Mouse (Mus musculus) intestine, embryonic 15.5 days (tissue): ENCODE data around the gene Rrh. TPM values are rescaled to one million over a fixed set of nuclear protein-coding genes. Genes with fewer than 3 reads are reported as not detected.

Experiments
- ATAC-seq: fragments of 200-750 bp; cut with Nextera tagmentation; 2 replicates; pipeline ENCODE4 v1.8.0; 2017; ENCODE audit warnings: moderate TSS enrichment, moderate library complexity
- H3K27ac ChIP-seq: fragments of 300-500 bp; sonication (generic); 2 replicates; pipeline ENCODE4 v1.5.1; 2015; ENCODE audit warnings: mild to moderate bottlenecking, inconsistent platforms
- H3K27me3 ChIP-seq: fragments of 300-500 bp; sonication (generic); replicated peaks from 2 replicates; pipeline ENCODE4 v1.6.1; 2015; ENCODE audit warnings: inconsistent platforms
- H3K36me3 ChIP-seq: fragments of 300-500 bp; sonication (generic); 2 replicates; pipeline ENCODE4 v1.6.1; 2015; ENCODE audit warnings: inconsistent platforms
- H3K4me1 ChIP-seq: fragments of 300-500 bp; sonication (generic); replicated peaks from 2 replicates; pipeline ENCODE4 v1.6.1; 2015; ENCODE audit warnings: inconsistent platforms
- H3K4me2 ChIP-seq: fragments of 300-500 bp; sonication (generic); replicated peaks from 2 replicates; pipeline ENCODE4 v1.6.1; 2015; ENCODE audit warnings: mild to moderate bottlenecking, inconsistent platforms
- H3K4me3 ChIP-seq: fragments of 300-500 bp; sonication (generic); replicated peaks from 2 replicates; pipeline ENCODE4 v1.5.1; 2015; ENCODE audit warnings: inconsistent platforms
- H3K9ac ChIP-seq: fragments of 300-500 bp; sonication (generic); 2 replicates; pipeline ENCODE4 v1.6.1; 2015; ENCODE audit warnings: inconsistent platforms
- H3K9me3 ChIP-seq: fragments of 300-500 bp; sonication (generic); 2 replicates; pipeline ENCODE4 v1.6.1; 2016; ENCODE audit warnings: inconsistent platforms
- WGBS: fragments of 180-500 bp; shearing (Covaris S2); methylation state at CpG from one replicate; pipeline ENCODE4 v1.1.7; 2015; 5-methylcytosine and 5-hydroxymethylcytosine counted together
- polyA plus RNA-seq: library from polyadenylated mRNA; unstranded; fragments of >200 nt; fragmentation: Nextera tagmentation; extraction: Ambion mirVana; gene quantifications from 2 replicates; pipeline ENCODE4 v1.2.1, GENCODE M21; 2015

The Rrh gene
- not detected in 2 replicates for polyA plus RNA-seq

- no peak within 1 kb of the TSS for H3K27ac ChIP-seq
- 91% methylated on average over 11 of the region's 11 CpGs for WGBS
- ATAC-seq, result no peak
- no peaks in the 10 kb centered on the region for H3K9me3 ChIP-seq
- peaks cover 16% of the 10 kb centered on the region for H3K36me3 ChIP-seq
- H3K4me3 ChIP-seq, result no peak within 1 kb of the TSS
- H3K27me3 ChIP-seq, result no peaks in the 10 kb centered on the region
- H3K4me2 ChIP-seq, result no peak within 1 kb of the TSS
- no peak within 1 kb of the TSS for H3K9ac ChIP-seq
- no peaks in the 10 kb centered on the region for H3K4me1 ChIP-seq
Measured at GRCm38 (mm10) chr3:129822206-129822775, at the start of gene Rrh. Gene Rrh, minus strand, starts transcription at chr3:129822587.

- H3K4me2 ChIP-seq, result no peak overlapping the region
- no peaks in the 10 kb centered on the region for H3K4me1 ChIP-seq
- 48% methylated on average over 14 of the region's 14 CpGs for whole genome bisulfite sequencing
- no peak overlapping the region for H3K27ac ChIP-seq
- no peaks in the 10 kb centered on the region for H3K36me3 ChIP-seq
- H3K4me3 ChIP-seq, result no peak overlapping the region
- ATAC-seq, result no peak
- no peaks in the 10 kb centered on the region for H3K9me3 ChIP-seq
- no peaks in the 10 kb centered on the region for H3K27me3 ChIP-seq
- H3K9ac ChIP-seq, result no peak overlapping the region
Measured at GRCm38 (mm10) chr3:129863698-129864097, 41.3 kb upstream of the Rrh start.

- Histone ChIP-seq H3K4me3 (no peak overlapping the region), H3K4me1 (no peaks in the 10 kb centered on the region), H3K4me2 (no peak overlapping the region), H3K27ac (no peak overlapping the region), H3K9ac (no peak overlapping the region), H3K9me3 (no peaks in the 10 kb centered on the region), H3K27me3 (no peaks in the 10 kb centered on the region), H3K36me3 (no peaks in the 10 kb centered on the region)
- no peak for ATAC-seq
- 76% methylated on average over 2 of the region's 2 CpGs for WGBS
Measured at GRCm38 (mm10) chr3:129862592-129862991, 40.2 kb upstream of the Rrh start.

GRCm38 (mm10) chr3:129846846-129847245 is 24.5 kb upstream of the Rrh start:
- no peak for ATAC-seq
- WGBS, result 81% methylated on average over 7 of the region's 7 CpGs

GRCm38 (mm10) chr3:129845868-129846267 is 23.5 kb upstream of the Rrh start:
- H3K4me2 ChIP-seq, result no peak overlapping the region
- H3K27ac ChIP-seq, result no peak overlapping the region
- no peaks in the 10 kb centered on the region for H3K27me3 ChIP-seq
- 71% methylated on average over 2 of the region's 2 CpGs for WGBS
- ATAC-seq, result no peak
- no peaks in the 10 kb centered on the region for H3K4me1 ChIP-seq
- H3K4me3 ChIP-seq, result no peak overlapping the region
- no peak overlapping the region for H3K9ac ChIP-seq
- no peaks in the 10 kb centered on the region for H3K9me3 ChIP-seq
- no peaks in the 10 kb centered on the region for H3K36me3 ChIP-seq

More at GRCm38 (mm10) chr3:129846846-129847245, 24.5 kb upstream of the Rrh start:
- Histone ChIP-seq H3K27me3 (no peaks in the 10 kb centered on the region), H3K36me3 (no peaks in the 10 kb centered on the region), H3K4me1 (no peaks in the 10 kb centered on the region), H3K9ac (no peak overlapping the region), H3K9me3 (no peaks in the 10 kb centered on the region), H3K4me3 (no peak overlapping the region), H3K4me2 (no peak overlapping the region), H3K27ac (no peak overlapping the region)

DNA sequence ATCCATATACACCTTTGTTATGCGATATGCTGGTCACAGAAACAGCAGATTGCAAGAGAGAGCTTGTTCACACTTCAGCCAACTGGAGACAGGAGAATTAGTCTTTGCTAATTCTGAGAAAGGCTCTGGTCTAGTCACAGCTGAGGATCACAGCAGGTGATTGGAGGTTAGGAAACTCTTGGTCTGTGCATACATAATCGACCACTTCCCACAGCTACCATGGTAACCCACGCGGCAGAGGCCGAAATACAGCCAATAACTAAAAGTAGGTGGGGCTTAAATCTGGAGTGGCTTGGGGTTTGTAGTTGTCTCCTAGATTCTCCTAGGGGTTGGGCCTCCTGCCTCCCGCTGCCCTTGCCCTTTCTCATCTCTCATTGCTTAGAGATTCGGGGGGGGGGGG is 15.6 kb upstream of the Rrh start:
- H3K9me3 ChIP-seq, result no peaks in the 10 kb centered on the region
- 0 out of 2 replicates have a peak overlapping the region, but pooled peaks have one; percentile 22 for H3K4me2 ChIP-seq
- H3K36me3 ChIP-seq, result no peaks in the 10 kb centered on the region
- WGBS, result 49% methylated on average over 7 of the region's 7 CpGs
- no peak overlapping the region for H3K27ac ChIP-seq
- H3K4me3 ChIP-seq, result no peak overlapping the region
- no peaks in the 10 kb centered on the region for H3K27me3 ChIP-seq
- H3K9ac ChIP-seq, result no peak overlapping the region
- no peaks in the 10 kb centered on the region for H3K4me1 ChIP-seq
- ATAC-seq, result peak; percentile 18; the same call in 1 of the 2 replicates

DNA sequence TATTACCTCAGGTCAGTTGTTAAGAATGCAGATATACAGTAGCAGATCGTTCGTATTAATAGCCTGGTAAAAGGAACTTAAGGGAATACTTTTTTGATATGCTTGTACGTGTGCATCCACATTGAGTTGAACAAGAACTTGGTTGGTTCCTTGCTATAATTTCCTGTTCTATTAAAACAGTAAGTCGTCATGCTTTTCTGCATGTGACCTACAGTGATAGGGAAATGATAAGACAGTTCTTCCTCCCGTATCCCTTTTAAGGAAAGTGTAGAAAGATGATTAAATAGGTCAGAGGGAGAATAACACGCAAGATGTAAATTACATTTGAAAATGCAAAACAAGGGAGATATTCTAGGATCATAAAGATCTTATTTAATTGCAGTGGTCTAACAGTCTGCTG is 14.6 kb upstream of the Rrh start:
- Histone ChIP-seq H3K9ac (no peak overlapping the region), H3K9me3 (no peaks in the 10 kb centered on the region), H3K36me3 (no peaks in the 10 kb centered on the region), H3K27me3 (no peaks in the 10 kb centered on the region), H3K4me3 (peak overlapping the region; percentile 21; the same call in 1 of the 2 replicates), H3K4me2 (no peak overlapping the region; the same call in 1 of the 2 replicates), H3K27ac (no peak overlapping the region), H3K4me1 (no peaks in the 10 kb centered on the region)
- ATAC-seq, result peak; percentile 13; the same call in 1 of the 2 replicates
- 64% methylated on average over 6 of the region's 6 CpGs for WGBS

DNA sequence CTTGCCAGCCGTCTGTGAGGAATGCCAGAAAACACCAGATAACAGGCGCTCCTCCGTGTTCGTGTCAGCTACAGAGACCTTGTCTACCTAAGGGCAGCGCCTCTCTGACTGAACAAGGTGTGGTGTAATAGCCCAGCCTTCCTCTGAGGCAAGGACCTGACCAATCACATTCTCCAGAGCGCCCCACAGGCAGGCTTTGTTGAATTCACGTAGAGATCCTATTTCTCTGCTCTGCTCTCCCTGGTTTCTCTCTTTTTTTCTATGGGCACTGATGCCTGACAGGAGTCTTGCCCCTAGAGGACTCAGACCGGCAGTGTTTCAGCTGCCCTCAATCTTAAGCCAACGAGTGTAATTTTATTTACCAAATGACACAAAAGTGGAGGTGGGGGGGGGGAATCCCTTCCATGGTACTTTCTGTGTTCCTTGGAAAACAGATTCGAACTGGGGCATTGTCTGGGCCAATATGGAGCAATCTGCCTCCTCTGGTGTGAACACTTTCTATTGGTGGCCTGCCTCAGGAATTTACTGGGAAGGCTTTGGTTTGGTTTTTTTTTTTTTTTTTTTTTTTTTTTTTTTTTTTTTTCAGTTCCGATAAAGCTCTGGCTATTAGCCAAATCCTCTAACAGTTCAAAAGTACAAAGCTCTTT is 13.8 kb upstream of the Rrh start:
- peak overlapping the region; percentile 79 for H3K27ac ChIP-seq
- peak; percentile 84 for ATAC-seq
- H3K9me3 ChIP-seq, result no peaks in the 10 kb centered on the region
- peak overlapping the region; percentile 56 for H3K4me2 ChIP-seq
- H3K4me3 ChIP-seq, result peak overlapping the region; percentile 21; the same call in 1 of the 2 replicates
- H3K27me3 ChIP-seq, result no peaks in the 10 kb centered on the region
- no peak overlapping the region for H3K9ac ChIP-seq
- H3K4me1 ChIP-seq, result no peaks in the 10 kb centered on the region
- H3K36me3 ChIP-seq, result no peaks in the 10 kb centered on the region
- 13% methylated on average over 11 of the region's 11 CpGs for WGBS

DNA sequence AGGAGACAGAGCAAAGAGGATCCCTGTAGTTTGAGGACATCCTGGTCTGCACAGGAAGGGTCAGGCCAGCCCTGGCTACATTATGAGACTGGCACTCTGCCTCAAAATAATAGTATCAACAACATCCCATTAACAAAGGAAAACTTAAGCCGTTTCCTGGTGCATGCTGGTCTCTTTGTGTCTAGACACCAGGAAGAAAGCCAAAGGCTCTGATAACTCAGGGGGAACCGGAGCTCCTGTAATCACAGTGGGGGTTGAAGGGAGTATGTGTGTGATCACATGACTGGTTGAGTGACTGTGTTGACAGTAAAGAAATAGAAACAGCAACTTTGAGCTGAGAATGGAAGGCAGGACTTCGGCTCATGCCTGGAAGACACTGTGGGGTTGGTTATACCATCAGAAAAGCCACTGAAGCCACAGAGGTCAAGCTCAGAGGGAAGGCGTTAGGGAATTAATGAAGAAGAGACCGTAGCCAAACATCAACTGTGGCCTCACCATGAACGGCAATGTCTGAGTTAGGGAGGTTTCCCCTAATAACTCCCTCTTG is 13.1 kb upstream of the Rrh start, which contains the start of gene Cfi:
Cfi (plus strand) TSS at position 497 of the 547 bp plus-strand sequence.
- Histone ChIP-seq H3K9me3 (no peaks in the 10 kb centered on the region), H3K36me3 (no peaks in the 10 kb centered on the region), H3K9ac (no peak within 1 kb of the TSS), H3K27me3 (no peaks in the 10 kb centered on the region), H3K27ac (peak within 1 kb of the TSS; percentile 79), H3K4me2 (peak within 1 kb of the TSS; percentile 56), H3K4me3 (peak within 1 kb of the TSS; percentile 21; the same call in 1 of the 2 replicates), H3K4me1 (no peaks in the 10 kb centered on the region)
- peak; percentile 14; the same call in 1 of the 2 replicates for ATAC-seq
- 63% methylated on average over 6 of the region's 6 CpGs for WGBS

DNA sequence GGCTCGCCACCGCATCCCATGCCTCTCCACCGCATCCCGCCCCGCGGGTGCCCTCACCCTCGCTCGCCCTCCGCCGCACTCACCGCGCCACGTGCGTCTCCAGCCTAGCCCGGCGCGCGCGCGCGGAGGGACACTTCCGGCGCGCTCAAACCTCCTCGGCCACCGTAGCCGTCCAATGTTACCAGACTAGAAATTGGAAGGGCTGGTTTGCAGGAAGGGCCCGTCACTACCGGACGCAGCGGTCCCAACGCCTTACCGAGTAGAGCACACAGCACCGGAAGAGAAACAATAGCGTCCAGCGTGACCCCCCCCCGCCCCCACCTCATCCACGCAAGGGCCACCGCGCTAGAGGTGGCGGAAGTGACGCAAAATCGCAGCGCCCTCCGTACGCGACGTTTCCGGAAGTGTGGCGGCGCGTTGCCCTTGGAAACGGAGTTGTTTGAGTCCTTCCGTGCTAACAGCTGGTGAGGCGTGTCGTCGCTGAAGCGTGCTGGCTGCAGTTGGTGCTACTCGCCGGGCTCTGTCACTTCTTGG is 8.7 kb upstream of the Rrh start, which contains the start of gene Gar1:
Gar1 (minus strand) TSS at position 362 of the 534 bp plus-strand sequence.
- Histone ChIP-seq H3K9me3 (no peaks in the 10 kb centered on the region), H3K4me3 (peak within 1 kb of the TSS; percentile 95), H3K27ac (peak within 1 kb of the TSS; percentile 90), H3K27me3 (no peaks in the 10 kb centered on the region), H3K36me3 (peaks cover 6% of the 10 kb centered on the region; the same call in 1 of the 2 replicates), H3K9ac (peak within 1 kb of the TSS; percentile 80), H3K4me2 (peak within 1 kb of the TSS; percentile 85), H3K4me1 (peaks cover 11% of the 10 kb centered on the region)
- WGBS, result under 1% methylated on average over 60 of the region's 60 CpGs
- ATAC-seq, result peak; percentile 94

DNA sequence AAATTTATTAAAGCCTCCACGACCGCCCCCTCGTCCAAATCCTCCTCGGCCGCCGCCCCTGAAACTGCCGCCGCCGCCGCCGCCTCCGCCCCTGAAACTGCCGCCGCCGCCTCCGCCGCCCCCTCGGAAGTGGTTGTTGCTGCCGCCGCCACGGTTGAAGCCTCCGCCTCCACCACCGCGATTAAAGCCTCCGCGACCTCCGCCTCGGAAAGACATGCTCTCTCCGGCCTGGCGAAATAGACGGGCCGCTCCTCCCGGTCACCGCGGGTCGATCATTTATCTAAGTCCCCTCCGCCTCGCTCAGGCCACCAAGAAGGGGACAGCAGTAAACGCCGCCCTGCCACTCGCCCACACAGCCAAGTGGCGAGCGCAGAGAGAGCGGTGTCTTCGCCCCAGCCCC is 8.2 kb upstream of the Rrh start:
- Histone ChIP-seq H3K27ac (peak overlapping the region; percentile 90), H3K4me1 (peaks cover 11% of the 10 kb centered on the region), H3K27me3 (no peaks in the 10 kb centered on the region), H3K9me3 (no peaks in the 10 kb centered on the region), H3K36me3 (peaks cover 9% of the 10 kb centered on the region; the same call in 1 of the 2 replicates), H3K4me3 (peak overlapping the region; percentile 95), H3K9ac (peak overlapping the region; percentile 80), H3K4me2 (peak overlapping the region; percentile 85)
- peak; percentile 20; the same call in 1 of the 2 replicates for ATAC-seq
- under 1% methylated on average over 42 of the region's 45 CpGs for WGBS

GRCm38 (mm10) chr3:129827691-129828090 is 5.3 kb upstream of the Rrh start:
- no peak for ATAC-seq
- 94% methylated on average over 5 of the region's 5 CpGs for WGBS

More at GRCm38 (mm10) chr3:129827691-129828090, 5.3 kb upstream of the Rrh start:
- Histone ChIP-seq H3K4me2 (no peak overlapping the region), H3K27ac (no peak overlapping the region), H3K4me1 (peaks cover 11% of the 10 kb centered on the region), H3K27me3 (no peaks in the 10 kb centered on the region), H3K36me3 (peaks cover 19% of the 10 kb centered on the region), H3K4me3 (no peak overlapping the region), H3K9ac (no peak overlapping the region), H3K9me3 (no peaks in the 10 kb centered on the region)
